Mouse (Mus musculus): ENCODE results near the gene Zfp367.

DNA sequence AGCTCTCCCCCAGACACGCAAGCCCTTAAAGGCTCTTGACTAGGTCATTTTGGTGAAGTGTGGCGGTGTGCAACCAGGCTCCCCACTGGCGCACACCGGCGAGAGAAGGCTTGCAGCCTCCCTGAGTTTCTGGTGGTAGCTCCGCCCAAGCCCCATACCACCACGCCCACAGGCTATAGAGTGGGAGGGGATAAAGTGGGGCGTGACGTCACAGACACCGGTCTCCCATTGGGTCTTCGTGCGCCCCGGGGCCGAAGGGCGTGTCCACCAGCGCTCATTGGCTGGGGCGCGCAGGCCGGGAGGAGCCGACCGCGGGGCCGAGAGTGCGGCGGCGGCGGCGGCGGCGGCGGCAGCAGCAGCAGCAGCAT lies 8.5 kb upstream of the Zfp367 start, which contains the start of gene Habp4:
- TF ChIP-seq CTCF (IDR thresholded peaks at IDR 0.05; ENCODE audit: low read depth) (no peak), EP300 (IDR thresholded peaks at IDR 0.05; ENCODE audit: low read depth) (no peak)

All from liver, embryonic 14.5 days (tissue).